Mouse (Mus musculus) layer of hippocampus, postnatal 10 days (tissue): ENCODE measurements around the gene Ide. TPM values are rescaled to one million over a fixed set of nuclear protein-coding genes. Genes with fewer than 3 reads are reported as not detected.

Experiments
- total RNA-seq, 2 experiments: library from RNA; stranded (reverse); gene quantifications; 2 replicates each; pipeline ENCODE4 v1.2.3; 2021

Gene Ide
- total RNA-seq, 2 experiments from 2014 or later = 54.6 to 57.8 TPM

Other genes with a start within 250 kb of the Ide start
- 10 to 100 TPM; 93.2 to 94.8 TPM for gene March5, start 130.3 kb downstream of the Ide start, total RNA-seq
- gene Cpeb3, start 129.3 kb downstream of the Ide start, total RNA-seq = 10 to 100 TPM; 48.9 to 49.8 TPM
- 1 to 10 TPM; 4.5 to 5.1 TPM for gene Kif11, start 38.6 kb upstream of the Ide start, total RNA-seq
- gene Hhex, start 97.0 kb upstream of the Ide start, total RNA-seq = 1 to 10 TPM; 2.3 to 3.5 TPM
- gene Exoc6, start 212.6 kb upstream of the Ide start, total RNA-seq = 10 to 100 TPM; 54.9 to 59.6 TPM